Mouse (Mus musculus) brown adipose tissue, adult 24 weeks (tissue): ENCODE data around the gene Hlf. TPM values are rescaled to one million over a fixed set of nuclear protein-coding genes. Genes with fewer than 3 reads are reported as not detected.

Experiments
- polyA plus RNA-seq: library from polyadenylated mRNA; stranded (reverse); fragments of >200 nt; gene quantifications from 2 replicates; pipeline ENCODE4 v1.2.4, GENCODE M21; 2012; ENCODE audit not compliant: missing spikeins, insufficient read depth, insufficient read length

Hlf gene
- polyA plus RNA-seq, 1 experiment = 32.9 TPM

Other genes starting within 250 kb of the Hlf start
- gene Gm45716, start 203.2 kb downstream of the Hlf start, polyA plus RNA-seq = 35.7 and 36.5 TPM in 2 replicates
- 265 and 375 TPM in 2 replicates for gene Mmd, start 141.4 kb downstream of the Hlf start, polyA plus RNA-seq
- 2.4 and 3.3 TPM in 2 replicates for gene Stxbp4, start 247.2 kb upstream of the Hlf start, polyA plus RNA-seq
- gene Cox11, start 247.3 kb upstream of the Hlf start, polyA plus RNA-seq = 29.9 and 32.3 TPM in 2 replicates